Mouse (Mus musculus) stomach, postnatal 0 days (tissue): ENCODE measurements around the gene Slc2a3. TPM values are rescaled to one million over a fixed set of nuclear protein-coding genes. Genes with fewer than 3 reads are reported as not detected.
"Not testable (repeated sequence)": the region's sequence is repeated elsewhere in the genome, so short reads cannot be mapped to it uniquely, and the experiment has no call there.

ENCODE experiments used
- ATAC-seq: fragments of 200-750 bp; cut with Nextera tagmentation; 2 replicates; pipeline ENCODE4 v1.8.0; 2017; ENCODE audit not compliant: low FRiP score, low TSS enrichment
- DNase-seq: peaks from one replicate; pipeline ENCODE4 v3.0.0-alpha.2; 2016; ENCODE audit warnings: low spot score
- H3K27ac ChIP-seq: fragments of 300-500 bp; sonication (generic); replicated peaks from 2 replicates; pipeline ENCODE4 v1.5.1; 2014; ENCODE audit warnings: mild to moderate bottlenecking, control low read depth
- H3K27me3 ChIP-seq: fragments of 300-500 bp; sonication (generic); 2 replicates; pipeline ENCODE4 v1.6.1; 2014; ENCODE audit warnings: low read length; ENCODE audit not compliant: control insufficient read depth, insufficient read depth
- H3K36me3 ChIP-seq: fragments of 300-500 bp; sonication (generic); 2 replicates; pipeline ENCODE4 v1.6.1; 2014; ENCODE audit warnings: low read length, mixed read lengths; ENCODE audit not compliant: control insufficient read depth, insufficient read depth
- H3K4me1 ChIP-seq: fragments of 300-500 bp; sonication (generic); replicated peaks from 2 replicates; pipeline ENCODE4 v1.6.1; 2014; ENCODE audit warnings: antibody characterized with exemption; ENCODE audit not compliant: control insufficient read depth, insufficient read depth
- H3K4me2 ChIP-seq: fragments of 300-500 bp; sonication (generic); replicated peaks from 2 replicates; pipeline ENCODE4 v1.6.1; 2014; ENCODE audit warnings: low read depth, mild to moderate bottlenecking, control low read depth, moderate library complexity
- H3K4me3 ChIP-seq: fragments of 300-500 bp; sonication (generic); 2 replicates; pipeline ENCODE4 v1.5.1; 2014; ENCODE audit warnings: low read depth, low read length, control low read depth
- H3K9ac ChIP-seq: fragments of 300-500 bp; sonication (generic); 2 replicates; pipeline ENCODE4 v1.6.1; 2014; ENCODE audit warnings: mild to moderate bottlenecking, low read length, control low read depth, mixed read lengths
- H3K9me3 ChIP-seq: fragments of 300-500 bp; sonication (generic); 2 replicates; pipeline ENCODE4 v1.6.1; 2016; ENCODE audit warnings: low read length; ENCODE audit not compliant: control insufficient read depth
- CTCF ChIP-seq: IDR thresholded peaks from 2 replicates; pipeline ENCODE4 v1.5.1; 2016; ENCODE audit warnings: antibody characterized with exemption, low read depth, mild to moderate bottlenecking, moderate library complexity
- EP300 ChIP-seq: optimal IDR thresholded peaks from 2 replicates; pipeline ENCODE3; 2016; ENCODE audit warnings: antibody characterized with exemption
- WGBS: fragments of 180-500 bp; shearing (Covaris S2); extraction: QIAGEN DNeasy Blood & Tissue Kit; methylation state at CpG from one replicate; pipeline ENCODE4 v1.1.7; 2014; 5-methylcytosine and 5-hydroxymethylcytosine counted together
- polyA plus RNA-seq: library from polyadenylated mRNA; unstranded; fragments of >200 nt; fragmentation: Nextera tagmentation; extraction: Ambion mirVana; gene quantifications from 2 replicates; pipeline ENCODE4 v1.2.1, GENCODE M21; 2015

The Slc2a3 gene
- polyA plus RNA-seq, 1 experiment from 2014 or later = 3.3 TPM

- Histone ChIP-seq H3K27me3 (no peaks in the 10 kb centered on the region), H3K4me2 (no peak overlapping the region), H3K9me3 (no peaks in the 10 kb centered on the region), H3K4me3 (no peak overlapping the region), H3K36me3 (no peaks in the 10 kb centered on the region), H3K4me1 (no peaks in the 10 kb centered on the region), H3K27ac (no peak overlapping the region), H3K9ac (no peak overlapping the region)
- TF ChIP-seq EP300 (no peak), CTCF (no peak)
- DNase-seq = no peak
- 86% methylated on average over 11 of the region's 11 CpGs for WGBS
- no peak for ATAC-seq
Measured at GRCm38 (mm10) chr6:122770760-122771315, 30.6 kb downstream of the Slc2a3 start.

- no peak for DNase-seq
- Histone ChIP-seq H3K9ac (no peak overlapping the region), H3K36me3 (no peaks in the 10 kb centered on the region), H3K27me3 (no peaks in the 10 kb centered on the region), H3K4me3 (no peak overlapping the region), H3K4me1 (no peaks in the 10 kb centered on the region), H3K4me2 (no peak overlapping the region), H3K9me3 (no peaks in the 10 kb centered on the region), H3K27ac (no peak overlapping the region)
- WGBS = 57% methylated on average over 10 of the region's 10 CpGs
- no peak; the same call in 1 of the 2 replicates for ATAC-seq
- TF ChIP-seq CTCF (no peak), EP300 (no peak)
Measured at GRCm38 (mm10) chr6:122769771-122770759, 31.4 kb downstream of the Slc2a3 start.

GRCm38 (mm10) chr6:122768256-122768655 lies 33.2 kb downstream of the Slc2a3 start:
- no peak for ATAC-seq
- H3K9me3 ChIP-seq = no peaks in the 10 kb centered on the region
- 87% methylated on average over 5 of the region's 5 CpGs for WGBS

DNA sequence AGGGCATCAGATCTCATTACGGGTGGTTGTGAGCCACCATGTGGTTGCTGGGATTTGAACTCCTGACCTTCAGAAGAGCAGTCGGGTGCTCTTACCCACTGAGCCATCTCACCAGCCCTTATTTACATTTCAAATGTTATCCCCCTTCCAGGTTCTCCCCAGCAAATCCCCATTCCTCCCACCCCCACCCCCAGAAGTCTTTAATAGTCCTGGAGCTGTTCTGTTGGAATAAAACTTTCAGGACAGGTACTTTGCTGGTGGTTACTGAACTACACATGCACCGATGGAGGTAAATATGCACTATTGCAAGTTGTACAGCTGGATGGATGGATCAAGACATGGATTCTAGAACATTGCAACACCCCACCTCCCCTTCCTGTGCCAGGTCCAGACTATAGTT lies 34.4 kb downstream of the Slc2a3 start:
- not testable (repeated sequence) for ATAC-seq, H3K36me3 ChIP-seq, H3K9me3 ChIP-seq, H3K27ac ChIP-seq, H3K4me2 ChIP-seq, H3K4me3 ChIP-seq, H3K4me1 ChIP-seq, H3K9ac ChIP-seq, H3K27me3 ChIP-seq, DNase-seq
- WGBS = 67% methylated on average over 3 of the region's 3 CpGs

More at GRCm38 (mm10) chr6:122768256-122768655, 33.2 kb downstream of the Slc2a3 start:
- H3K4me3 ChIP-seq = no peak overlapping the region
- H3K27ac ChIP-seq = no peak overlapping the region
- H3K27me3 ChIP-seq = no peaks in the 10 kb centered on the region
- 0 out of 2 replicates have a peak, but pooled peaks cover 2% of the 10 kb centered on the region for H3K4me1 ChIP-seq
- H3K4me2 ChIP-seq = no peak overlapping the region
- TF ChIP-seq EP300 (no peak), CTCF (no peak)
- DNase-seq = no peak
- no peak overlapping the region for H3K9ac ChIP-seq
- no peaks in the 10 kb centered on the region for H3K36me3 ChIP-seq

GRCm38 (mm10) chr6:122766145-122766968 lies 35.1 kb downstream of the Slc2a3 start:
- Histone ChIP-seq H3K36me3 (no peaks in the 10 kb centered on the region), H3K27me3 (no peaks in the 10 kb centered on the region), H3K9me3 (no peaks in the 10 kb centered on the region), H3K9ac (no peak overlapping the region), H3K4me3 (no peak overlapping the region), H3K4me1 (0 out of 2 replicates have a peak, but pooled peaks cover 2% of the 10 kb centered on the region), H3K27ac (no peak overlapping the region), H3K4me2 (no peak overlapping the region)
- no peak for TF ChIP-seq EP300
- TF ChIP-seq CTCF = no peak
- ATAC-seq (no peak), DNase-seq (no peak)
- 37% methylated on average over 5 of the region's 5 CpGs for WGBS
